Mouse (Mus musculus) neural tube, embryonic 11.5 days (tissue): ENCODE results near the gene Gdf15. TPM values are rescaled to one million over a fixed set of nuclear protein-coding genes. Genes with fewer than 3 reads are reported as not detected.
A peak's percentile ranks its signal among the peaks of the same experiment; 100 is the strongest.

Experiments used
- ATAC-seq: fragments of 200-750 bp; cut with Nextera tagmentation; 2 replicates; pipeline ENCODE4 v1.8.0; 2017; ENCODE audit warnings: moderate number of reproducible peaks, mild to moderate bottlenecking, moderate TSS enrichment, moderate library complexity; ENCODE audit not compliant: insufficient read depth, low FRiP score, low TSS enrichment
- DNase-seq: peaks from one replicate; pipeline ENCODE4 v3.0.0-alpha.2; 2015; ENCODE audit warnings: low spot score
- H3K27ac ChIP-seq: fragments of 300-500 bp; sonication (generic); 2 replicates; pipeline ENCODE4 v1.5.1; 2014; ENCODE audit warnings: low read depth, mild to moderate bottlenecking, low read length
- H3K27me3 ChIP-seq: fragments of 300-500 bp; sonication (generic); 2 replicates; pipeline ENCODE4 v1.6.1; 2014; ENCODE audit warnings: mild to moderate bottlenecking, low read length, mixed read lengths; ENCODE audit not compliant: control insufficient read depth, insufficient read depth
- H3K36me3 ChIP-seq: fragments of 300-500 bp; sonication (generic); 2 replicates; pipeline ENCODE4 v1.6.1; 2014; ENCODE audit warnings: mild to moderate bottlenecking, low read length, moderate library complexity, mixed read lengths; ENCODE audit not compliant: control insufficient read depth, insufficient read depth
- H3K4me1 ChIP-seq: fragments of 300-500 bp; sonication (generic); 2 replicates; pipeline ENCODE4 v1.6.1; 2014; ENCODE audit warnings: low read length, mixed read lengths; ENCODE audit not compliant: control insufficient read depth, insufficient read depth
- H3K4me2 ChIP-seq: fragments of 300-500 bp; sonication (generic); 2 replicates; pipeline ENCODE4 v1.6.1; 2014; ENCODE audit warnings: low read depth, mild to moderate bottlenecking, moderate library complexity
- H3K4me3 ChIP-seq: fragments of 300-500 bp; sonication (generic); 2 replicates; pipeline ENCODE4 v1.5.1; 2014; ENCODE audit warnings: low read depth, low read length
- H3K9ac ChIP-seq: fragments of 300-500 bp; sonication (generic); 2 replicates; pipeline ENCODE4 v1.6.1; 2014; ENCODE audit warnings: mild to moderate bottlenecking, low read length
- H3K9me3 ChIP-seq: fragments of 300-500 bp; sonication (generic); 2 replicates; pipeline ENCODE4 v1.6.1; 2016; ENCODE audit warnings: low read length; ENCODE audit not compliant: control insufficient read depth
- WGBS: fragments of 180-500 bp; shearing (Covaris S2); extraction: QIAGEN DNeasy Blood & Tissue Kit; methylation state at CpG from one replicate; pipeline ENCODE4 v1.1.7; 2014; 5-methylcytosine and 5-hydroxymethylcytosine counted together
- polyA plus RNA-seq: library from polyadenylated mRNA; unstranded; fragments of >200 nt; fragmentation: Nextera tagmentation; extraction: Ambion mirVana; gene quantifications from 2 replicates; pipeline ENCODE4 v1.2.1, GENCODE M21; 2014

Gene Gdf15
- polyA plus RNA-seq, 1 experiment from 2014 or later = 0.28 TPM

GRCm38 (mm10) chr8:70659604-70660272, 27.5 kb upstream of the Gdf15 start:
- peaks cover 29% of the 10 kb centered on the region for H3K4me1 ChIP-seq
- H3K9me3 ChIP-seq = no peaks in the 10 kb centered on the region
- H3K4me2 ChIP-seq = peak overlapping the region; percentile 90
- peak overlapping the region; percentile 85 for H3K4me3 ChIP-seq
- ATAC-seq (peak; percentile 79), DNase-seq (peak; percentile 96)
- no peaks in the 10 kb centered on the region for H3K36me3 ChIP-seq
- peak overlapping the region; percentile 95 for H3K9ac ChIP-seq
- no peaks in the 10 kb centered on the region for H3K27me3 ChIP-seq
- H3K27ac ChIP-seq = peak overlapping the region; percentile 96
- 1% methylated on average over 43 of the region's 44 CpGs for WGBS

- peaks cover 34% of the 10 kb centered on the region for H3K4me1 ChIP-seq
- ATAC-seq (no peak; the same call in 1 of the 2 replicates), DNase-seq (peak; percentile 31)
- peak overlapping the region; percentile 85 for H3K4me3 ChIP-seq
- no peaks in the 10 kb centered on the region for H3K9me3 ChIP-seq
- peaks cover 3% of the 10 kb centered on the region; the same call in 1 of the 2 replicates for H3K36me3 ChIP-seq
- H3K9ac ChIP-seq = peak overlapping the region; percentile 95
- WGBS = under 1% methylated on average over 31 of the region's 31 CpGs
- peak overlapping the region; percentile 90 for H3K4me2 ChIP-seq
- peak overlapping the region; percentile 96 for H3K27ac ChIP-seq
- no peaks in the 10 kb centered on the region for H3K27me3 ChIP-seq
These were observed 26.8 kb upstream of the Gdf15 start for GRCm38 (mm10) chr8:70658897-70659603.

- 65% methylated on average over 2 of the region's 2 CpGs for WGBS
- Histone ChIP-seq H3K4me2 (peak overlapping the region; percentile 90), H3K27me3 (no peaks in the 10 kb centered on the region), H3K4me3 (peak overlapping the region; percentile 85), H3K36me3 (peaks cover 3% of the 10 kb centered on the region; the same call in 1 of the 2 replicates), H3K4me1 (peaks cover 35% of the 10 kb centered on the region), H3K27ac (peak overlapping the region; percentile 96), H3K9me3 (no peaks in the 10 kb centered on the region), H3K9ac (peak overlapping the region; percentile 95)
- DNase-seq (no peak), ATAC-seq (no peak)
These were observed 25.5 kb upstream of the Gdf15 start for GRCm38 (mm10) chr8:70657739-70658138.

GRCm38 (mm10) chr8:70657214-70657613, 25.0 kb upstream of the Gdf15 start:
- ATAC-seq (no peak), DNase-seq (no peak)
- Histone ChIP-seq H3K27ac (peak overlapping the region; percentile 96), H3K4me1 (peaks cover 37% of the 10 kb centered on the region), H3K4me2 (peak overlapping the region; percentile 90), H3K36me3 (peaks cover 3% of the 10 kb centered on the region; the same call in 1 of the 2 replicates), H3K27me3 (no peaks in the 10 kb centered on the region), H3K4me3 (peak overlapping the region; percentile 85), H3K9me3 (no peaks in the 10 kb centered on the region), H3K9ac (peak overlapping the region; percentile 95)
- 88% methylated on average over 3 of the region's 3 CpGs for WGBS

GRCm38 (mm10) chr8:70656193-70656790, 24.0 kb upstream of the Gdf15 start:
- ATAC-seq (peak; percentile 53), DNase-seq (peak; percentile 84)
- H3K4me3 ChIP-seq = no peak overlapping the region
- peak overlapping the region; percentile 96 for H3K27ac ChIP-seq
- 32% methylated on average over 13 of the region's 13 CpGs for WGBS
- no peaks in the 10 kb centered on the region for H3K9me3 ChIP-seq
- H3K4me1 ChIP-seq = peaks cover 37% of the 10 kb centered on the region
- H3K27me3 ChIP-seq = no peaks in the 10 kb centered on the region
- H3K4me2 ChIP-seq = peak overlapping the region; percentile 25
- H3K36me3 ChIP-seq = peaks cover 3% of the 10 kb centered on the region; the same call in 1 of the 2 replicates
- peak overlapping the region; percentile 55 for H3K9ac ChIP-seq

- H3K36me3 ChIP-seq = peaks cover 3% of the 10 kb centered on the region
- H3K27me3 ChIP-seq = no peaks in the 10 kb centered on the region
- H3K9ac ChIP-seq = peak overlapping the region; percentile 55
- ATAC-seq (peak; percentile 20), DNase-seq (peak; percentile 59)
- no peak overlapping the region for H3K4me3 ChIP-seq
- peak overlapping the region; percentile 25 for H3K4me2 ChIP-seq
- no peaks in the 10 kb centered on the region for H3K9me3 ChIP-seq
- H3K4me1 ChIP-seq = peaks cover 38% of the 10 kb centered on the region
- H3K27ac ChIP-seq = peak overlapping the region; percentile 96
- WGBS = 12% methylated on average over 2 of the region's 2 CpGs
These were observed 23.2 kb upstream of the Gdf15 start for GRCm38 (mm10) chr8:70655469-70655868.

- ATAC-seq (no peak), DNase-seq (no peak)
- Histone ChIP-seq H3K27ac (peak overlapping the region; percentile 96; the same call in 1 of the 2 replicates), H3K4me1 (peaks cover 37% of the 10 kb centered on the region), H3K36me3 (peaks cover 6% of the 10 kb centered on the region), H3K9me3 (no peaks in the 10 kb centered on the region), H3K4me2 (no peak overlapping the region), H3K9ac (no peak overlapping the region), H3K27me3 (no peaks in the 10 kb centered on the region), H3K4me3 (no peak overlapping the region)
- WGBS = 68% methylated on average over 1 of the region's 1 CpGs
These were observed 21.9 kb upstream of the Gdf15 start for GRCm38 (mm10) chr8:70654121-70654520.

GRCm38 (mm10) chr8:70653226-70653625, 21.0 kb upstream of the Gdf15 start:
- Histone ChIP-seq H3K27ac (0 out of 2 replicates have a peak overlapping the region, but pooled peaks have one; percentile 29), H3K36me3 (peaks cover 10% of the 10 kb centered on the region), H3K27me3 (no peaks in the 10 kb centered on the region), H3K4me3 (no peak overlapping the region), H3K9ac (no peak overlapping the region), H3K9me3 (no peaks in the 10 kb centered on the region), H3K4me2 (no peak overlapping the region), H3K4me1 (peaks cover 38% of the 10 kb centered on the region)
- WGBS = 60% methylated on average over 2 of the region's 2 CpGs
- no peak for ATAC-seq
- DNase-seq = no peak
